Mouse (Mus musculus): ENCODE data around the gene Mdfic.

Gene Mdfic

GRCm38 (mm10) chr6:15742591-15743149, 22.2 kb downstream of the Mdfic start:
- DNase-seq (ENCODE audit: low spot score): no peak

DNA sequence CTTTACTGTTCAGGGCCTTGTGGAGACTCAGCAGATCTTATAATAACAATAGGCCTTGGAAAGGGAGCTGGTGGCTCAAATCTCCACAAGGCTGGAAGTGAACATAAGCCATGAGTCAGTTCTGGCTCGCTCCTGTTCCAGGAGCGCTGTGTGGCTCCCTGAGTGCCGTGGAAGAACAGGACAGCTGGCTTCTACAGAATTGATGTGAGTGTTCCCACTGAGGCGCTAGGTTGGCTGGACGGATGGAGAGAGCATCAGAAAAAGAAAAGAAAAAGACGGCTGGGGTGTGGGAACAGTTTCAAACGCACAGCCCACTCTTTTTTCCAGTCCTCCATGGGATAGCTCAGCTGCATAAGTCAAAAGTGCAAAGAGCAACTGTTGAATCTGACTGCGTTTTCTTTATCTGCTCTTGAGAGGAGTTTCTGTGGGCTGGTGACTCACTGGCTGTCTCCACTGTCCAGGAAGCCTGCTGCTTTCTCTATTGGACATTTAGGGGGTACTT, 22.9 kb downstream of the Mdfic start:
- DNase-seq (ENCODE audit: low spot score): no peak

DNA sequence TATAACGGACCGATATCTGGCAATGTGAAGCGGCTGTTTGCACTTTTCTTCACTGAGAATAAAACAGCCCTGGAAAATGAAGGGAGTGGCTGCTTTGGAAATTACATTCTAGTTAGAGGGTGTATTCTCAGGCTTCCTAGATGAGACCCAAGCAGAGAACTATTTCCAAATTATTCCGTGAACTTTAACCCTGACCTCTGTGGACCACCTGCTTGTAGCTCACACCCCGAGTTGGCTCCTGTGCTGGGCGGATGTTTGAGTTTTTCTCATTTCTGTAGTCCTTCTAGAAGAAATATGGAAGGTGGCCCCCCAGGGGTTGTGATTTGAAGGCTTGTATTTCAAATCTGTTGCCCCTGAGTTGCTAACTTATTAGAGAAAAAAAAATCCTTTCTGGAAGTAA, 23.3 kb downstream of the Mdfic start:
- no peak for DNase-seq (ENCODE audit: low spot score)

- DNase-seq (ENCODE audit: low spot score): no peak
Observed at GRCm38 (mm10) chr6:15745313-15745712, 24.9 kb downstream of the Mdfic start.

DNA sequence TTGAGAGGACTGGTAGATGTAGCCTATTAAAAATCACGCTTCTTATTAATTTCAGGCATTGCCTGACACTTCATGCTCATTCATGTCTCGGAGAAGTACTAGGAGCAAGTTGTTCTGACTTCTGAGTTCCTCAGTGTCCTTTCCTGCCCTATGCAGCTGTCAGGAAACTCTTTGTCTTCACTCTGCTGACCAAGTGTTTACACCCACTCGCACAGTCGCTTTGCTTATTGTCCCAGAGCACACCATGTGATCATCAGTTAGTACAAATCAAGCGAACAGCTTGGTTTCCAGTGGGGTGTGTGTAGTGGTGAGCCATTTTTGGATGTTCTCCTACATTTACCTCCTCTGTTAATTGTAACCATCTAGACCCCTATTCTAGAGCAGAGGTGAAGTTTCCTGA, 25.4 kb downstream of the Mdfic start:
- DNase-seq (ENCODE audit: low spot score): no peak

- no peak for DNase-seq (ENCODE audit: low spot score)
Observed at GRCm38 (mm10) chr6:15747396-15748155, 27.1 kb downstream of the Mdfic start.

DNA sequence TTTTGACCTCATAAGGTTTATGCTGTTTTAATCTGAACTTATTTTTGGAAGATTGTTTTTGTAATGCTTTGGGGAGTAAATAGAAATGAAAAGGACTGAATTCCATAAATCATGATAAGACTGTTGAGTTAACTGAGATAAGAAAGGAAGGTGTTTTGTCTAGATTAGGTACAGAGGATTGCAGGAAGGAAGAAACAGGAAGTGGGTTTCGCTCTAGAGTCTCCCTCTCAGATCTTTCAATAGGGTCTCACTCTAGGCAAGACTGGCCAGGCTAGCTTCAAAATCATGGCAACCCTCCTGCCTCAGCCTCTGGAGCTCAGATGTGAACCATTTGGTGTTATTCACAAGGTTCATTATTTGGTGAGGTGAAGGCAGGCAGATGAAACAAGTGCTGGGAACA, 27.8 kb downstream of the Mdfic start:
- DNase-seq (ENCODE audit: low spot score): no peak

- DNase-seq (ENCODE audit: low spot score): no peak
Observed at GRCm38 (mm10) chr6:15748943-15749342, 28.5 kb downstream of the Mdfic start.

GRCm38 (mm10) chr6:15750101-15750500, 29.6 kb downstream of the Mdfic start:
- no peak for DNase-seq (ENCODE audit: low spot score)

DNA sequence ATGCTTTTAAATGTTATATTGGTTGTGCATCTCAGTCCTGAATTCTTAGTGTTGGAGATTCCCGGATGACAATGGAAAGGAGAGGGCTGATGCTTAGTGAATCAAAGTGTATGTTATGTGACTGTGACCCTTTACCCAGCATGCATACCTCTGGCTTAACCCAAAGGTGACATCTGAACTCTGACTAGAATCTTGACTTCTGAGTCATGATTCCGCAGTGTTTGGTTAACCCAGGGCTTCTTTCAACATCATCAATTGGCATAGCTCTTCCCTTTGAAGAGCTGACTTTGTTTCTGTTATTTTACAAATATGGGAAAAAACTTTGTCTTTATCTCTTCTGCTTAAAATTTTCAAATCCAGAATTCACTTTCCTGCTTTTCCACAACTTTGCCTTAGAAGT, 30.9 kb downstream of the Mdfic start:
- DNase-seq (ENCODE audit: low spot score): no peak

GRCm38 (mm10) chr6:15752160-15752559, 31.7 kb downstream of the Mdfic start:
- no peak for DNase-seq (ENCODE audit: low spot score)

- DNase-seq (ENCODE audit: low spot score): no peak
Observed at GRCm38 (mm10) chr6:15753208-15753607, 32.7 kb downstream of the Mdfic start.

DNA sequence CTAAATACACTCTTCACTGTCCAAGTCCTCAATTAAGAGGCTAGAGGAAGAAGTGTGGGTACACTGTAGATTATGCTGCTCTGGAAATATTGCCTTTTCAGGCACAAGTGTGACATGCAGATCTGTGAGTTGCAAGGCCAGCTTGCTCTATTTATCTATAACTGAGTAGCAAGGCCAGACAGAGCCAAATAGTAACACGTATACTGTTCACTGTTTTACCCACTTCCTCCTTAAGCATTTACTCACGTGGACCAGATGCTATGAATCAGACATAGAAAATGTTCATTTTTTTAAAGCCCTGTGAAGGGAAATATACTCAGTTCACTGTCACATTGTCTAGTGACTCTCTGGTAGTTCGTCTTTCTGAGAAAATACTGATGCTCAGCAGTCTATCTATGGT, 37.9 kb downstream of the Mdfic start:
- no peak for DNase-seq (ENCODE audit: low spot score)

- DNase-seq (ENCODE audit: low spot score): no peak
Observed at GRCm38 (mm10) chr6:15760750-15761149, 40.3 kb downstream of the Mdfic start.

- DNase-seq (ENCODE audit: low spot score): no peak
Observed at GRCm38 (mm10) chr6:15764039-15764438, 43.6 kb downstream of the Mdfic start.

- no peak for DNase-seq (ENCODE audit: low spot score)
Observed at GRCm38 (mm10) chr6:15767460-15767859, 47.0 kb downstream of the Mdfic start.

DNA sequence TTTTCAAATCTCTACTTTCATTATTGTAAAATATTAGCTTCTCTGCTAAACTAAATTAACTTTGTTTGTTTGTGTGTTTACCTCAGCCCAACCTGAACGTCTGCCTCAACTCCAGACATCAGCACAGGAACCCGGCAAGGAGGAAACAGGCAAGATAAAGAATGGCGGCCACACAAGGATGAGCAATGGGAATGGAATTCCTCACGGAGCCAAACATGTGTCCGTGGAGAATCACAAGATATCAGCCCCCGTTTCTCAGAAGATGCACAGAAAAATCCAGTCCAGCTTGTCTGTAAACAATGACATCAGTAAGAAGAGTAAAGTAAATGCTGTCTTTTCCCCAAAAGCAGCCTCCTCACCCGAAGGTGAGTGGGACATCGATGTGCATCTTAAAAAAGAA, 49.7 kb downstream of the Mdfic start:
- DNase-seq (ENCODE audit: low spot score): no peak

GRCm38 (mm10) chr6:15777070-15777469, 56.6 kb downstream of the Mdfic start:
- no peak for DNase-seq (ENCODE audit: low spot score)

- DNase-seq (ENCODE audit: low spot score): no peak
Observed at GRCm38 (mm10) chr6:15780127-15780526, 59.7 kb downstream of the Mdfic start.

GRCm38 (mm10) chr6:15780688-15781087, 60.2 kb downstream of the Mdfic start:
- no peak for DNase-seq (ENCODE audit: low spot score)

- peak; percentile 30 for DNase-seq (ENCODE audit: low spot score)
Observed at GRCm38 (mm10) chr6:15789523-15790500, 69.4 kb downstream of the Mdfic start.
